Mouse (Mus musculus): ENCODE data around the gene Vav1.

- TF ChIP-seq POLR2A (IDR thresholded peaks at IDR 0.05; ENCODE audit: low read depth, low read length), result no peak
- TF ChIP-seq CTCF (IDR thresholded peaks at IDR 0.05; ENCODE audit: extremely low read depth, insufficient read depth, insufficient read length, insufficient replicate concordance), result no peak
Observed at GRCm38 (mm10) chr17:57237181-57237580, 41.7 kb upstream of the Vav1 start.
